ENCODE assay signal across 7 mouse cellular contexts in genomic region chr17:56673647-56674416, GRCm38 (mm10). TPM values are rescaled to one million over a fixed set of nuclear protein-coding genes. Genes with fewer than 3 reads are reported as not detected.
DNase-seq lines count a peak whose midpoint lies in the region; ATAC-seq lines count a peak whose summit lies in the region.

No protein-coding gene starts in this region.

- peak overlapping the region; percentile 91 for H3K4me2 ChIP-seq in heart, embryonic 13.5 days
- peak overlapping the region; percentile 91 for H3K4me2 ChIP-seq in liver, embryonic 11.5 days
- peak overlapping the region; percentile 78 for H3K4me2 ChIP-seq in neural tube, embryonic 14.5 days (ENCODE audit: low read depth, low read length)

- peak overlapping the region; percentile 88 for H3K27ac ChIP-seq in heart, embryonic 13.5 days (replicated peaks)
- H3K27ac ChIP-seq in liver, embryonic 11.5 days (ENCODE audit: low read depth, low read length), result peak overlapping the region; percentile 86
- peak overlapping the region; percentile 80 for H3K27ac ChIP-seq in neural tube, embryonic 14.5 days (ENCODE audit: low read depth, low read length)

- H3K36me3 ChIP-seq in heart, embryonic 13.5 days, result peaks cover 34% of the 10 kb centered on the region
- peaks cover 21% of the 10 kb centered on the region for H3K36me3 ChIP-seq in liver, embryonic 11.5 days (ENCODE audit: control insufficient read depth, insufficient read depth, low read length)
- H3K36me3 ChIP-seq in neural tube, embryonic 14.5 days (ENCODE audit: control insufficient read depth, insufficient read depth, low read length), result no peaks in the 10 kb centered on the region; the same call in 1 of the 2 replicates

- peaks cover 40% of the 10 kb centered on the region for H3K4me1 ChIP-seq in heart, embryonic 13.5 days
- peaks cover 18% of the 10 kb centered on the region for H3K4me1 ChIP-seq in liver, embryonic 11.5 days (replicated peaks; ENCODE audit: control insufficient read depth, insufficient read depth, low read length)
- peaks cover 19% of the 10 kb centered on the region for H3K4me1 ChIP-seq in neural tube, embryonic 14.5 days (ENCODE audit: control insufficient read depth, insufficient read depth, low read length)

- 2% methylated on average over 36 of the region's 37 CpGs for WGBS in heart, embryonic 13.5 days
- 1% methylated on average over 37 of the region's 37 CpGs for WGBS in liver, embryonic 11.5 days
- WGBS in neural tube, embryonic 14.5 days, result 2% methylated on average over 36 of the region's 37 CpGs

- H3K9me3 ChIP-seq in heart, embryonic 13.5 days, result no peaks in the 10 kb centered on the region
- no peaks in the 10 kb centered on the region for H3K9me3 ChIP-seq in liver, embryonic 11.5 days (ENCODE audit: control insufficient read depth, low read length)
- H3K9me3 ChIP-seq in neural tube, embryonic 14.5 days (ENCODE audit: control insufficient read depth, low read length), result no peaks in the 10 kb centered on the region

- H3K4me3 ChIP-seq in heart, embryonic 13.5 days, result peak overlapping the region; percentile 96
- peak overlapping the region; percentile 96 for H3K4me3 ChIP-seq in liver, embryonic 11.5 days (ENCODE audit: low read depth, low read length)
- peak overlapping the region; percentile 93 for H3K4me3 ChIP-seq in neural tube, embryonic 14.5 days (ENCODE audit: low read depth, low read length)

- peak; percentile 7 for DNase-seq in ovary, postnatal 10 days (ENCODE audit: low spot score)
- no peak for DNase-seq in ovary, postnatal 36 days (ENCODE audit: low spot score)
- peak; percentile 61 for DNase-seq in cerebellum, adult 9-10 months
- no peak for DNase-seq in liver, embryonic 11.5 days (ENCODE audit: low spot score)

- peaks cover 5% of the 10 kb centered on the region; the same call in 1 of the 2 replicates for H3K27me3 ChIP-seq in heart, embryonic 13.5 days (replicated peaks)
- H3K27me3 ChIP-seq in liver, embryonic 11.5 days (replicated peaks; ENCODE audit: control insufficient read depth, insufficient read depth, low read length), result no peaks in the 10 kb centered on the region
- no peaks in the 10 kb centered on the region; the same call in 1 of the 2 replicates for H3K27me3 ChIP-seq in neural tube, embryonic 14.5 days (ENCODE audit: control insufficient read depth, insufficient read depth, low read length)

- ATAC-seq in heart, embryonic 13.5 days (ENCODE audit: extremely low read depth, insufficient number of reproducible peaks, low FRiP score, low TSS enrichment), result peak; percentile 2; the same call in 1 of the 2 replicates
- ATAC-seq in liver, embryonic 11.5 days (replicated peaks; ENCODE audit: low FRiP score), result peak; percentile 6
- ATAC-seq in neural tube, embryonic 14.5 days (ENCODE audit: low read depth), result peak; percentile 22
- ATAC-seq in CD4-positive, CD25-positive, alpha-beta regulatory T cell, adult 4 months, result no peak

- peak overlapping the region; percentile 99 for H3K9ac ChIP-seq in heart, embryonic 13.5 days
- peak overlapping the region; percentile 99 for H3K9ac ChIP-seq in liver, embryonic 11.5 days (ENCODE audit: low read depth, low read length)
- peak overlapping the region; percentile 94 for H3K9ac ChIP-seq in neural tube, embryonic 14.5 days (replicated peaks; ENCODE audit: low read depth, low read length)

RNA-seq across cellular contexts. Expression of gene Ranbp3, which starts 0.7 kb away (rescaled TPM):
- 58.8 and 66.6 TPM in 2 replicates for polyA plus RNA-seq in heart, embryonic 13.5 days (2015; fragmentation: Nextera tagmentation; extraction: Ambion mirVana)
- polyA plus RNA-seq in liver, embryonic 11.5 days (2014; fragmentation: Nextera tagmentation; extraction: Ambion mirVana), result 94.3 and 105 TPM in 2 replicates
- 93.6 and 95.9 TPM in 2 replicates for polyA plus RNA-seq in neural tube, embryonic 14.5 days (2014; fragmentation: Nextera tagmentation; extraction: Ambion mirVana)
- 10 to 100 TPM; 55.5 to 79.5 TPM for polyA plus RNA-seq in CD4-positive, CD25-positive, alpha-beta regulatory T cell, adult 4 months (2017; shearing (Covaris generic))

RNA-seq across cellular contexts. Expression of gene Ndufa11, which starts 43.7 kb away (rescaled TPM):
- polyA plus RNA-seq in heart, embryonic 13.5 days (2015; fragmentation: Nextera tagmentation; extraction: Ambion mirVana), result 783 and 886 TPM in 2 replicates
- polyA plus RNA-seq in liver, embryonic 11.5 days (2014; fragmentation: Nextera tagmentation; extraction: Ambion mirVana), result 343 and 358 TPM in 2 replicates
- 570 and 693 TPM in 2 replicates for polyA plus RNA-seq in neural tube, embryonic 14.5 days (2014; fragmentation: Nextera tagmentation; extraction: Ambion mirVana)
- polyA plus RNA-seq in CD4-positive, CD25-positive, alpha-beta regulatory T cell, adult 4 months (2017; shearing (Covaris generic)), result 100 to 1,000 TPM; 225 to 227 TPM

RNA-seq across cellular contexts. Expression of gene Vmac, which starts 44.0 kb away (rescaled TPM):
- polyA plus RNA-seq in heart, embryonic 13.5 days (2015; fragmentation: Nextera tagmentation; extraction: Ambion mirVana), result 12.7 and 13.3 TPM in 2 replicates
- 9.1 and 10.7 TPM in 2 replicates for polyA plus RNA-seq in liver, embryonic 11.5 days (2014; fragmentation: Nextera tagmentation; extraction: Ambion mirVana)
- polyA plus RNA-seq in neural tube, embryonic 14.5 days (2014; fragmentation: Nextera tagmentation; extraction: Ambion mirVana), result 16.9 and 19.4 TPM in 2 replicates
- polyA plus RNA-seq in CD4-positive, CD25-positive, alpha-beta regulatory T cell, adult 4 months (2017; shearing (Covaris generic)), result 1 to 10 TPM; 5.8 to 8.2 TPM

RNA-seq across cellular contexts. Expression of gene Catsperd, which starts 45.9 kb away (rescaled TPM):
- polyA plus RNA-seq in heart, embryonic 13.5 days (2015; fragmentation: Nextera tagmentation; extraction: Ambion mirVana), result 0.22 and 0.40 TPM in 2 replicates
- 0.64 and 0.68 TPM in 2 replicates for polyA plus RNA-seq in liver, embryonic 11.5 days (2014; fragmentation: Nextera tagmentation; extraction: Ambion mirVana)
- 2.6 and 3.7 TPM in 2 replicates for polyA plus RNA-seq in neural tube, embryonic 14.5 days (2014; fragmentation: Nextera tagmentation; extraction: Ambion mirVana)
- 1 to 10 TPM; 2.6 to 3.5 TPM for polyA plus RNA-seq in CD4-positive, CD25-positive, alpha-beta regulatory T cell, adult 4 months (2017; shearing (Covaris generic))

RNA-seq across cellular contexts. Expression of gene Lonp1, which starts 47.1 kb away (rescaled TPM):
- polyA plus RNA-seq in heart, embryonic 13.5 days (2015; fragmentation: Nextera tagmentation; extraction: Ambion mirVana), result 54.4 and 58.9 TPM in 2 replicates
- 87.9 and 92.4 TPM in 2 replicates for polyA plus RNA-seq in liver, embryonic 11.5 days (2014; fragmentation: Nextera tagmentation; extraction: Ambion mirVana)
- 40.7 and 45.6 TPM in 2 replicates for polyA plus RNA-seq in neural tube, embryonic 14.5 days (2014; fragmentation: Nextera tagmentation; extraction: Ambion mirVana)
- polyA plus RNA-seq in CD4-positive, CD25-positive, alpha-beta regulatory T cell, adult 4 months (2017; shearing (Covaris generic)), result 1 to 10 TPM; 4.5 to 8.0 TPM

Comparison
In these comparisons a context has a peak if more than half of its experiments do, and no peak if none do; other contexts are left out.
1. DNase-seq: peak in ovary, postnatal 10 days (single experiment) and cerebellum, adult 9-10 months (single experiment); none in ovary, postnatal 36 days (single experiment) and liver, embryonic 11.5 days (single experiment).
2. Peak in every context shown above with its lines, with median percentiles within 50 percentile points of each other: H3K27ac ChIP-seq, H3K4me2 ChIP-seq, H3K4me3 ChIP-seq and H3K9ac ChIP-seq.